Mouse (Mus musculus) limb, embryonic 11.5 days (tissue): ENCODE results near the gene Tcam1. TPM values are rescaled to one million over a fixed set of nuclear protein-coding genes. Genes with fewer than 3 reads are reported as not detected.

ENCODE experiments used
- ATAC-seq: fragments of 200-750 bp; cut with Nextera tagmentation; 2 replicates; pipeline ENCODE4 v1.8.0; 2017; ENCODE audit warnings: low read depth; ENCODE audit not compliant: insufficient number of reproducible peaks, low FRiP score, low TSS enrichment
- DNase-seq: peaks from one replicate; pipeline ENCODE4 v3.0.0-alpha.2; 2015; ENCODE audit warnings: low spot score
- H3K27ac ChIP-seq: fragments of 300-500 bp; sonication (generic); replicated peaks from 2 replicates; pipeline ENCODE4 v1.5.1; 2014; ENCODE audit warnings: low read depth, mild to moderate bottlenecking, low read length
- H3K27me3 ChIP-seq: fragments of 300-500 bp; sonication (generic); 2 replicates; pipeline ENCODE4 v1.6.1; 2014; ENCODE audit warnings: mild to moderate bottlenecking, low read length, mixed read lengths; ENCODE audit not compliant: control insufficient read depth, insufficient read depth
- H3K36me3 ChIP-seq: fragments of 300-500 bp; sonication (generic); 2 replicates; pipeline ENCODE4 v1.6.1; 2014; ENCODE audit warnings: mild to moderate bottlenecking, low read length, moderate library complexity, mixed read lengths; ENCODE audit not compliant: control insufficient read depth, insufficient read depth
- H3K4me1 ChIP-seq: fragments of 300-500 bp; sonication (generic); 2 replicates; pipeline ENCODE4 v1.6.1; 2014; ENCODE audit warnings: low read length, mixed read lengths; ENCODE audit not compliant: control insufficient read depth, insufficient read depth
- H3K4me2 ChIP-seq: fragments of 300-500 bp; sonication (generic); 2 replicates; pipeline ENCODE4 v1.6.1; 2014; ENCODE audit warnings: low read depth, mild to moderate bottlenecking, moderate library complexity; ENCODE audit not compliant: severe bottlenecking
- H3K4me3 ChIP-seq: fragments of 300-500 bp; sonication (generic); 2 replicates; pipeline ENCODE4 v1.5.1; 2014; ENCODE audit warnings: low read depth, low read length
- H3K9ac ChIP-seq: fragments of 300-500 bp; sonication (generic); 2 replicates; pipeline ENCODE4 v1.6.1; 2014; ENCODE audit warnings: mild to moderate bottlenecking, low read length
- H3K9me3 ChIP-seq: fragments of 300-500 bp; sonication (generic); 2 replicates; pipeline ENCODE4 v1.6.1; 2016; ENCODE audit warnings: low read length; ENCODE audit not compliant: control insufficient read depth
- WGBS: fragments of 180-500 bp; shearing (Covaris S2); extraction: QIAGEN DNeasy Blood & Tissue Kit; methylation state at CpG from one replicate; pipeline ENCODE4 v1.1.7; 2014; 5-methylcytosine and 5-hydroxymethylcytosine counted together
- polyA plus RNA-seq: library from polyadenylated mRNA; unstranded; fragments of >200 nt; fragmentation: Nextera tagmentation; extraction: Ambion mirVana; gene quantifications from 2 replicates; pipeline ENCODE4 v1.2.1, GENCODE M21; 2014

The Tcam1 gene
- polyA plus RNA-seq, 1 experiment from 2014 or later, result 0.29 TPM

DNA sequence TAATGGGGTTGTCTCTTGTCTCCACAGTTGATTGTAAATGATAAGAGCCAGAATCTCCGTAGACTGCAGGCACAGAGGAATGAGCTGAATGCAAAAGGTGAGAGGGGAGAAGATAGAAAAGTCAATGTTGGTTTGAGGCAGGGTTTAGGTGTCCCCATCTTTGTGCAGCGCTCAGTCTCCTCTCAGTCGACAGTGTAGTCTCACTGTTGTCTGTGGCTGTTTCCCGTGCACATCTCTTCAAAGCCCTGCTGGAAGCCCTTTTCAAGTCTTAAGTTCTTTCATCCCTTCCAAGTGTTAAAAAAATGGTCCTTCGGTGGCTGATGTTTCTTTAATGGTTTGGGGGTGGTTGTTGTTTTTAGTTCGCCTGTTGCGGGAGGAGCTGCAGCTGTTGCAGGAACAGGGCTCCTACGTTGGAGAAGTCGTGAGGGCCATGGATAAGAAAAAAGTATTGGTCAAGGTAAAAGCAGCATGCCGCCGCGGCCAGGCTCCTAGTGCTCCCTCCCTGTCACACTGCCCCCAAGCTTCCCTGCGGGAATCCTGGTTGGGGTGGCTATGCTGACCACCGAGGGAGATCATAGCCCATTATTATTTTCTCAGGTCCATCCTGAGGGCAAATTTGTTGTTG is 15.5 kb upstream of the Tcam1 start:
- peaks cover 55% of the 10 kb centered on the region for H3K36me3 ChIP-seq
- DNase-seq (no peak), ATAC-seq (no peak)
- no peak overlapping the region for H3K4me2 ChIP-seq
- no peaks in the 10 kb centered on the region for H3K9me3 ChIP-seq
- peaks cover 8% of the 10 kb centered on the region; the same call in 1 of the 2 replicates for H3K4me1 ChIP-seq
- no peak overlapping the region for H3K4me3 ChIP-seq
- 84% methylated on average over 14 of the region's 14 CpGs for WGBS
- no peak overlapping the region for H3K27ac ChIP-seq
- no peaks in the 10 kb centered on the region for H3K27me3 ChIP-seq
- no peak overlapping the region for H3K9ac ChIP-seq

DNA sequence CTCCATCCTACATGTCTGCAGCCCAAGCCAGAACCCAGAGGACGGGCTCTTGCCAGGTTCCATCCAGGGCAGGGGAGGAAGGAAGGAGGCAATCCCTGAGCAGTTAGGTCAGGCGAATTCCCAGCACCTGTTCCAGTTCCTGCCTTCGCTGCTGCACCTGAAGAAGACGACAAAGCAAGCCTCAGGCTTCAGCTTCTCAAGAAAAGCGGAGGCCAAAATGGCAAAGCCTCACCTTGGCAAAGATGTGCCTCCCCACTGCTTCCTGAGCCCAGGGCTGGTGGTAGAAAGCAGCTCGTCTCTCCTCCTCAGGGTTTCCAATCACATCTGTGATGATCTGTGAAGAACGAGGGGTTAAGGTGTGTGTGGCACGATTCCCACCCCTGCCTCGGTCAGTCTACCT is 12.5 kb upstream of the Tcam1 start:
- peaks cover 20% of the 10 kb centered on the region for H3K4me1 ChIP-seq

GRCm38 (mm10) chr11:106264988-106265387 is 11.5 kb upstream of the Tcam1 start:
- H3K27ac ChIP-seq, result no peak overlapping the region
- ATAC-seq (no peak), DNase-seq (no peak)
- no peak overlapping the region for H3K4me2 ChIP-seq
- no peaks in the 10 kb centered on the region for H3K9me3 ChIP-seq
- H3K4me3 ChIP-seq, result no peak overlapping the region
- H3K27me3 ChIP-seq, result no peaks in the 10 kb centered on the region
- 90% methylated on average over 15 of the region's 15 CpGs for WGBS
- peaks cover 51% of the 10 kb centered on the region for H3K36me3 ChIP-seq
- peaks cover 24% of the 10 kb centered on the region for H3K4me1 ChIP-seq
- no peak overlapping the region for H3K9ac ChIP-seq

More for the DNA sequence above, 12.5 kb upstream of the Tcam1 start:
- H3K4me2 ChIP-seq, result no peak overlapping the region
- DNase-seq (no peak), ATAC-seq (no peak)
- WGBS, result 89% methylated on average over 9 of the region's 9 CpGs
- H3K36me3 ChIP-seq, result peaks cover 55% of the 10 kb centered on the region
- no peaks in the 10 kb centered on the region for H3K27me3 ChIP-seq
- H3K4me3 ChIP-seq, result no peak overlapping the region
- no peaks in the 10 kb centered on the region for H3K9me3 ChIP-seq
- no peak overlapping the region for H3K9ac ChIP-seq
- no peak overlapping the region for H3K27ac ChIP-seq

DNA sequence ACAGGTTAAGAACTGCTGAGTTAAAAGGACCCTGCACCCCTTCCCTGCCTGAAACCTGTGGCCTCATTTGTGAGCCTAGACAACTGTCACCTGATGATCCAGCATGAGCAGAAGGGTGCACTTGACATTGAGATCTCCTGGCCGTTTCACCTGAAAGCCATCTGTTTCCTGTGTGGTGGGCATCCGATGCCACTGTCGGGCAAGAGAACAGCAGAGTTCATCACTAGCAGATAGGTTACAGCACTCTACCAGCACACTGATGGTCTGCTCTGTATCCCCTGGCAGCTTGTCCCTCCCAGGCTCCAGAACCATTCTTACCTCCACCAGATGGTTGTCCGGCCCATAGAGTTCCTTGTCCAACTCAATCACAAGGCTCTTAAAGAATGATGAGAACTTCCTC is 10.9 kb upstream of the Tcam1 start:
- H3K9me3 ChIP-seq, result no peaks in the 10 kb centered on the region
- no peaks in the 10 kb centered on the region for H3K27me3 ChIP-seq
- peaks cover 26% of the 10 kb centered on the region for H3K4me1 ChIP-seq
- H3K4me2 ChIP-seq, result no peak overlapping the region
- H3K36me3 ChIP-seq, result peaks cover 51% of the 10 kb centered on the region
- 96% methylated on average over 4 of the region's 4 CpGs for WGBS
- H3K4me3 ChIP-seq, result no peak overlapping the region
- H3K9ac ChIP-seq, result no peak overlapping the region
- ATAC-seq, result no peak
- no peak for DNase-seq
- no peak overlapping the region for H3K27ac ChIP-seq

DNA sequence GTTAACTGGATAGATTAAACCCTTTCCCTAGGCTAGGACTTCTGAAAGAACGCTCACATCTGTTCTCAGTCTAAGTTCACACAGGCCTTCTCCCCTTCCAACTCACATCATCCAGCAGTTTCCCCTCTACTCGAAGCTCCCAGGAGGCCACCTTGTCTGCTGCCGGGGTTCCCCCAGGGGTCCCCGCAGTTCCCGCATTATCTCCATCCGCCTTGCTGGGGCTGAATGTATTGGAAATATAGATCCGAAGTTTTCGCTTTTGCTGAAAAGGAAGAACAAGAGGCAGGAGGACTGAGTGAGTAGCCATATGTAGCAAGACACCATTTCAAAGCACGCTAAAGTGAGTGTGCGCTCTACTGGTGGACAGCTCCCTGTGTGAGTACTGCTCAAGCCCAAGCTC is 10.0 kb upstream of the Tcam1 start:
- Histone ChIP-seq H3K4me3 (no peak overlapping the region), H3K4me1 (peaks cover 31% of the 10 kb centered on the region), H3K36me3 (peaks cover 45% of the 10 kb centered on the region), H3K27ac (no peak overlapping the region), H3K9ac (no peak overlapping the region), H3K27me3 (no peaks in the 10 kb centered on the region), H3K9me3 (no peaks in the 10 kb centered on the region), H3K4me2 (no peak overlapping the region)
- ATAC-seq, result no peak
- no peak for DNase-seq
- WGBS, result 94% methylated on average over 10 of the region's 10 CpGs

DNA sequence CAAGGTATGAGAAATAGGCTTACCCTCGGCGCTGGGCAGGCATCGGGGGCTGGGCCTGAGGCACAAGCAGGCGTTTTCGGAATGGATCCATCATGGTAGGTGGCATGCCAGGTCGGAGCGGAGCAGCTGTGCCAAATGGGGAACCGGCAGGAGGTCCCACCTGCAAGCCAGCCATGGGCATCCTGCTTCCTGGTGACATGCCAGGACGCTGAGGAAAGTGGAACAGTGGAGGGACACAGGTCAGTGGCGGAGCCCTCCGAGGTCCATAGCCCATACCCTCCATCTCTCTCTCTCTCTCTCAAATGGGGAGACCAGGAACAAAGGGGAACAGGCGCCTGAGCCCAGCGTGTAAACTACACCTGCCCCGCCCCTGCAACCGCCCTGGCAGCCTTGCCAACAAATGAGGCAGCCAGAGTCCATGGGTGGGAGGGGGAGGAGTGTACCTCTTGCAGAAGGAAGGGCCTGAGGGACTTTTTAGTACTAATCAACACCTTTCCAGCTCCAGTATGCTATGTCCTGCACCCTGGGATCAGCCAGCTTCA is 9.1 kb upstream of the Tcam1 start:
- DNase-seq, result peak; percentile 58
- no peaks in the 10 kb centered on the region for H3K27me3 ChIP-seq
- no peak overlapping the region for H3K4me3 ChIP-seq
- WGBS, result 54% methylated on average over 15 of the region's 15 CpGs
- no peak overlapping the region for H3K9ac ChIP-seq
- H3K36me3 ChIP-seq, result peaks cover 40% of the 10 kb centered on the region
- H3K4me1 ChIP-seq, result peaks cover 34% of the 10 kb centered on the region
- H3K27ac ChIP-seq, result 0 out of 2 replicates have a peak overlapping the region, but pooled peaks have one; percentile 43
- no peaks in the 10 kb centered on the region for H3K9me3 ChIP-seq
- peak overlapping the region; percentile 34 for H3K4me2 ChIP-seq
- ATAC-seq, result no peak

DNA sequence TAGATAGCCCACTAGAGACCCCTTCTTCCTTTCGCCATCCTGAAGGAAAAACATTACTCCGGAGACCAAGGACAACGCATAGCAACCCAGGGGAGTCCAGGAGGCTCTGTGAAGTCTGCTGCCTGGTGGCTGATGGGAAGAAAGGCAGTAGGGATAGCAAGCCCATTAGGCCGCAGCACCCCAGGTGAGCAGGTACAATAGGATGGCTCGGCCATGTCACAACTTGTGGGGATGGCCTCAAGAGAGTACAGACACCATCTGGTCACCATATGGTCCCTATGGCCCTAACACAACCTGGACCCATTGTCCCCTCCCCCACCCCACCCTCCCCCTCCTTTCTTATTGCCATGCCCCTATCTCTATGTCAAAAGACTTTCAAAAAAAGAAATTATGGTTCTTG is 8.6 kb upstream of the Tcam1 start:
- no peak overlapping the region for H3K4me3 ChIP-seq
- no peaks in the 10 kb centered on the region for H3K27me3 ChIP-seq
- no peaks in the 10 kb centered on the region for H3K9me3 ChIP-seq
- H3K4me1 ChIP-seq, result peaks cover 34% of the 10 kb centered on the region
- ATAC-seq (no peak), DNase-seq (peak; percentile 44)
- WGBS, result 42% methylated on average over 5 of the region's 5 CpGs
- peak overlapping the region; percentile 43 for H3K27ac ChIP-seq
- H3K4me2 ChIP-seq, result no peak overlapping the region; the same call in none of the 2 replicates
- H3K36me3 ChIP-seq, result peaks cover 35% of the 10 kb centered on the region
- no peak overlapping the region for H3K9ac ChIP-seq

GRCm38 (mm10) chr11:106268326-106269059 is 8.0 kb upstream of the Tcam1 start:
- DNase-seq, result peak; percentile 63

More at GRCm38 (mm10) chr11:106268326-106269059, 8.0 kb upstream of the Tcam1 start:
- Histone ChIP-seq H3K27me3 (no peaks in the 10 kb centered on the region), H3K9me3 (no peaks in the 10 kb centered on the region), H3K9ac (0 out of 2 replicates have a peak overlapping the region, but pooled peaks have one; percentile 32), H3K4me3 (no peak overlapping the region), H3K4me1 (peaks cover 36% of the 10 kb centered on the region), H3K4me2 (peak overlapping the region; percentile 28), H3K27ac (peak overlapping the region; percentile 84), H3K36me3 (peaks cover 30% of the 10 kb centered on the region)
- no peak for ATAC-seq
- 9% methylated on average over 8 of the region's 8 CpGs for WGBS
